Mouse (Mus musculus) neural tube, embryonic 10.5 days (tissue): ENCODE results near the gene Wnt6.
A peak's percentile ranks its signal among the peaks of the same experiment; 100 is the strongest.

Experiments used
- DNase-seq: peaks from one replicate; pipeline ENCODE4 v3.0.0-alpha.2; 2017; ENCODE audit warnings: low spot score; ENCODE audit errors: extremely low spot score

Gene Wnt6

GRCm38 (mm10) chr1:74774062-74774461, 2.4 kb downstream of the Wnt6 start:
- no peak for DNase-seq

DNA sequence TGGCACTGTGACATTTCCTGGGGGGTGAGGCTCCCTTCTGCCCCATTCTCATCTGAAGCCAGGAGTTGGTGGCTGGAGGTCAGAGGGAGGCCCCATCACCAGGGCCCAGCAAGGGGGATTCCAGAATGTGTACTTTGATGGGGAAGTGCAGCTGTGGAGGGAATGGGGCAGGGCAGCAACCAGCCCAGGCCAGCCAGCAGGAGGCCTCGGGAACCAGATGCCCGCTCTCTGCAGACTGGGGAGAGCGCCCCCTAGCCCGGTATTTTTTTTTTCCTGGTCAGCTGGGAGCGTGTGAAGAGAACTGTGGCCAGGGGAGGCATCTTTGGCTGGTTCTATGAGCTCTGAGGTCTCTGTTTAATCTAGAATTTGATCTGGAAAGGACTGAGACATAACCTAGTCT, 4.1 kb downstream of the Wnt6 start:
- no peak for DNase-seq

DNA sequence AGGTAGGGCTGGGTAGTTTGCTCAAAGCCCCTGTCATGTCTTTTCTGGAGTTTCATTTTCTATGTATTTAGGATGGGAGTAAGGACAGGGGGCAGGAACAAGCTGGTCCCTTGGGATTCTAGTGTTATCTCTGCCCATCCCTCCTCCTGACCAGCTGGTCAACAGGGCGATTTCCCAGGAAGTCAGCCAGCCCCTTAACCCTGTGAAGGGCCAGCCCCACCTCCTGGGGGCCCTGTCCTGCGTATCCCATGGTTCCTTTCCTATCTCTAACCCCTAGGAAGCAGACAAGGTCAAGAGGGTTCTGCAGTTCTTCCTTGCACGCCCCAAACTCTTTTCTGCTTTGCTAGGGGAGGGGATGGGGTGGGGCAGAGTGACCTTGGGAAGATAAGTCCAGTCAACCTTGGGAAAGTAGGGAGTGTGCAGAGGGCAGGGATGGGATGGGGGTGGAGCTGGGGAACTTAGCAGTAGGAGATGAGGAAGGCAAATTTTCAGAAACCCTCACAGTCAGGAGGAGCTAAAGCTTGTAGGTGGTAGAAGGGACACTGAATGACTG, 7.3 kb downstream of the Wnt6 start:
- no peak for DNase-seq

DNA sequence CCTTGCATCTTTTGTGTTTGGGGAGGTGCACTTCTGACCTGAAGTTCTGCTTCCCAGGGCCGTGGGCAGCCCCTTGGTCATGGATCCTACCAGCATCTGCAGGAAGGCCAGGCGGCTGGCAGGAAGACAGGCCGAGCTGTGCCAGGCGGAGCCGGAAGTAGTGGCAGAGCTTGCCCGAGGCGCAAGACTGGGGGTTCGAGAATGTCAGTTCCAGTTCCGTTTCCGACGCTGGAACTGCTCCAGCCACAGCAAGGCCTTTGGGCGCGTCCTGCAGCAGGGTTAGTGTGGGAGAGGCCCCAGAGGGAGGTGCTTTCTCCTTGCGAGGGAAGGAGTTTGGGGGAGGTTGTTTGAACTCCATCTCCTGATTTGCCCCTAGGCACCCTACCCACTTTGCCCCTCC, 10.4 kb downstream of the Wnt6 start:
- DNase-seq, result no peak

- DNase-seq, result peak; percentile 38
Observed at GRCm38 (mm10) chr1:74783554-74783953, 11.9 kb downstream of the Wnt6 start.

DNA sequence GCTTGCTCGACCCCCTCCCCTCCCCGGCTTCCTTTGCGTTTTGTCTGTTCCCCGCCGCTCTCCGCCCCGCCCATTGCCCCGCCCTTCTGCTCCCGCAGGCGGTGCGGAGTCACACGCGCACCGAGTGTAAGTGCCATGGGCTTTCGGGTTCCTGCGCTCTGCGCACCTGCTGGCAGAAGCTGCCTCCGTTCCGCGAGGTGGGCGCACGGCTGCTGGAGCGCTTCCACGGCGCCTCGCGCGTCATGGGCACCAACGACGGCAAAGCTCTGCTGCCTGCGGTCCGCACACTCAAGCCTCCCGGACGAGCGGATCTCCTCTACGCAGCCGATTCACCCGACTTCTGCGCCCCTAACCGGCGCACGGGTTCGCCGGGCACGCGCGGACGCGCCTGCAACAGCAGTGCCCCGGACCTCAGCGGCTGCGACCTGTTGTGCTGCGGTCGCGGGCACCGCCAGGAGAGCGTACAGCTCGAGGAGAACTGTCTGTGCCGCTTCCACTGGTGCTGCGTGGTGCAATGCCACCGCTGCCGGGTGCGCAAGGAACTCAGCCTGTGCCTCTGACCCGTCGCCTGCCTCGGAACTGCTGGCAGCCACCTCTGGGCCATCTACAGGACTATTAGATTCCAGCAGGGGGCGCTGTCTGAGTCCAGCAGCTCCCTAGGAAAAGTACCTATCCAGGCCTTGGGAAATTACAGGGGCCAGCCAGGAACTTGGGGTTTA, 12.5 kb downstream of the Wnt6 start:
- DNase-seq, result peak; percentile 74

- DNase-seq, result peak; percentile 87
Observed at GRCm38 (mm10) chr1:74787846-74788245, 16.2 kb downstream of the Wnt6 start.

DNA sequence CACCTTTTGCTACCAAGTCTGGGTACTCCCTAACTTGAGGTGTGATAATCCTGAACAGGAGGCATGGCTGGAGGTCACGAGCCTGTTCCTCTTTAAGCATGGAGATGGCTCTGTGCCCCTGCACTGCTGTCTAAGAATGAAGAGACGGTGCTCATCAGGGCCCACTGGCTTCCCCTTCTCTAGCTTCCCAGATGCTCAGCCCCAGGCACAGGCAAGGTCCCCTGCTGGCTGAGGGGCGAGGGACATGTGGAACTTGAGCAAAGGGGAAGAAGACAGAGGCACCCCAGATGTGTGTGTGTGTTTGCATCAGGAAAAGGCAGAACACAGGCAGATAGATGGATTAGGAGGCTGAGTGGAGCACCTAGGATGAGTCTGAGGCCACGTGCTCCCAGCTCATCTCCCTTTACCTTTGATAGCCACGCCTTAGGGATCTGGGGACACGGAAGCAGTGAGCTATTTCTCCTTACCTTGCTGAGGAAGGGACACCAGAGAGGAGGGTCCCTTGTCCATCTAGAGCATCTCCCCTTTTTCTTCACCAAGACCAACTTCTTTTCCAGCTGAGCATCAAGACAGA, 17.0 kb downstream of the Wnt6 start:
- DNase-seq, result no peak

- no peak for DNase-seq
Observed at GRCm38 (mm10) chr1:74790095-74790494, 18.4 kb downstream of the Wnt6 start.

DNA sequence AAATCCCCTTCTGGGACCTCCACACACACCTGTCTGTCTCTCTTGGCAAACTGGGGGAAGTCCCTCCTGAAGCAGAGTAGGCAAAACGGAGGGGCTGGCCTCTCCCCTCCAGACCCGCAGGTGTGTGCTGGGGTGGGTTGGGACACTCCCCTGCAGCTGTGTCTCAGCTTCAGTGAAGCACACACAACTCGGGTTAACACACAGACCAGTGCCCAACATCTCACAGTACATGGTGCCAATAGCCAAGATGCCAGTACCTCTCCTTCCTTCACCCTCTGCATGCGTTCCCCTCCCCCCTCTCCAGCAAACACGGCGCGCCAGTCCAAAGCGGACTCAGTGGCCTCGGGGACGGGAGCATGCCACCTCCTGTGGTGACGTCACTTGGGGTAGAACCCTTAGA, 19.6 kb downstream of the Wnt6 start, which contains the start of gene Wnt10a:
Gene Wnt10a, plus strand, starts transcription at position 268 of the 400 bp plus-strand sequence.
- no peak for DNase-seq

GRCm38 (mm10) chr1:74792831-74793660, 21.4 kb downstream of the Wnt6 start:
- DNase-seq, result peak; percentile 31

DNA sequence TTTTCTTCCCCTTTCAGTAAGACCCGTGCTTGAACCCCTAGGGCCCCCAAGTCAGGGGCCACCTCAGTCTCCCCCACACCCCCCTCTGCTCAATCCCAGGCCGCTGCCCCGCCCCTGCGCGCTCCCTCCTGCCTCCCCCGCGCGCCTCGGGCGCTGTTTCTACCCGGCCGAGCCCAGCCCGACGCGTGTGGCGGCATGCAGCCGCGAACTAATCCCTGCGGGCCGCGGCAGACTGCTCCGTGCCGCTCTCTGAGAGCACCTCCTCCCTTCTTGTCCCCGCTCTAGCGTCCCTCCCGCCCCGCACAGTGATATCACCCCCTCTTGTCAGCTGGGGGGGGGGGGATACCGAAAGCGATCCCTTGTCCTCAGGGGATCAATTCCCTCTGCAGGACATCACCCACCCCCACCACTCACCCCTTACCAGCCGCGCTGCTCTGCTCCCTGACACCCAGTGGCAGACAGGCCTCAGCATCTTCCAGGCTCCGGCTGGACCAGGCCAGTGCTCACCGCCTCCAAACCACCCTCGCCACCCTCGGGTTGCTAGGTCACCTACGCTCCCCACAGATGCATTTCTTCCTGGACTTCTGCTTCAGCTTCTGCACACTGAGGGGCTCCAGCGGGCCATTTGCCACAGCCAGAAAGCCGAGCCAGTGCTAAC, 22.9 kb downstream of the Wnt6 start:
- peak; percentile 51 for DNase-seq

DNA sequence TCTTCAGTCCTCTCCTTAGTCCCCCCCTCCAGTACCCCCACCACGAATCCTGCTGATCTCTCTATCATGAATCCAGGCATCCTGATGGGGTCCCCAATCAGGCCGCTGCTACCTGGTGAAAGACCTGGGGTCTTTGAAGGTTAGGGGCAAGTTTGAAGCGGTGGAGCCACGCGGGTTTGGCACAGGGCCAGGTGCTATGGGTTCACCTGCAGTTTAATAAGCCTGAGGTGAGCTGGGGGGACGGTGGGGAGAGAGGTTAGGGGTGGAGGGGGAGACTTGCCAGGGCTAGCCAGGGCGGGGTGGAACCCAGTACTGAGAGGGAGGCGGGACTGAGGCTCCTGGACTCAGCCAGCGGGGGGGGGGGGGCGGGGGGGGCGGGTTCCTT, 23.4 kb downstream of the Wnt6 start:
- no peak for DNase-seq

DNA sequence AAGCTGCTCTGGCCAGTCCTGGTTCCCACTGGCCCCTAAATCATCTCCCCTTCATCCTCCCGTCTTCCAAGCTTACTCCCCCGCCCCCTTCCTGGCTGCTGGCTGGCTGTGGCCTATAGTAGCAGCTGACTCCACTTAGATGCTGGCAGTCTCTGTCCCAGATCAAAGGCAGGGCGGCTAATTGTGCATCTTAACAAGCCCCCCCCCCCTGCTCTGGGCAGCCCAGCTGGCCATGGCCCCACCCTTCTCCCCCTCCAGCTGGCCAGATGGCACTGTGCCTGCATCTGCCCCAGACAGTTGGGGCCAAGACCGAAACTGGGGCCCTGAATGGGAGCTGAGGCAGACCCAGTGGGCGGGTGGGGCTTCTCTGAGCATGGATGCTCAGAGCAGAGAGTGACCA, 25.8 kb downstream of the Wnt6 start:
- peak; percentile 65 for DNase-seq

DNA sequence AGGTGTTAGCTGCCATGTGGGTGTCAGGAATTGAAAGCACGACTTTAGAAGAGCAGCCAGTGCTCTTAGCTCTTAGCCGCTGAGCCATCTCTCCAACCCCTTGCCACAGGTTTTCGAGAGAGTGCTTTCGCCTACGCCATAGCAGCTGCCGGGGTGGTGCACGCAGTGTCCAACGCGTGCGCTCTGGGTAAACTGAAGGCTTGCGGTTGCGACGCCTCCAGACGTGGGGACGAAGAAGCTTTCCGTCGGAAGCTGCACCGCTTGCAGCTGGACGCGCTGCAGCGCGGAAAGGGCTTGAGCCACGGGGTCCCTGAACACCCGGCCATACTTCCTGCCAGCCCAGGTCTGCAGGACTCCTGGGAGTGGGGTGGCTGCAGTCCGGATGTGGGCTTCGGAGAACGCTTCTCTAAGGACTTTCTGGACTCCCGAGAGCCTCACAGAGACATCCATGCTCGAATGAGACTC, 28.8 kb downstream of the Wnt6 start:
- peak; percentile 42 for DNase-seq

- no peak for DNase-seq
Observed at GRCm38 (mm10) chr1:74801631-74802140, 30.0 kb downstream of the Wnt6 start.

DNA sequence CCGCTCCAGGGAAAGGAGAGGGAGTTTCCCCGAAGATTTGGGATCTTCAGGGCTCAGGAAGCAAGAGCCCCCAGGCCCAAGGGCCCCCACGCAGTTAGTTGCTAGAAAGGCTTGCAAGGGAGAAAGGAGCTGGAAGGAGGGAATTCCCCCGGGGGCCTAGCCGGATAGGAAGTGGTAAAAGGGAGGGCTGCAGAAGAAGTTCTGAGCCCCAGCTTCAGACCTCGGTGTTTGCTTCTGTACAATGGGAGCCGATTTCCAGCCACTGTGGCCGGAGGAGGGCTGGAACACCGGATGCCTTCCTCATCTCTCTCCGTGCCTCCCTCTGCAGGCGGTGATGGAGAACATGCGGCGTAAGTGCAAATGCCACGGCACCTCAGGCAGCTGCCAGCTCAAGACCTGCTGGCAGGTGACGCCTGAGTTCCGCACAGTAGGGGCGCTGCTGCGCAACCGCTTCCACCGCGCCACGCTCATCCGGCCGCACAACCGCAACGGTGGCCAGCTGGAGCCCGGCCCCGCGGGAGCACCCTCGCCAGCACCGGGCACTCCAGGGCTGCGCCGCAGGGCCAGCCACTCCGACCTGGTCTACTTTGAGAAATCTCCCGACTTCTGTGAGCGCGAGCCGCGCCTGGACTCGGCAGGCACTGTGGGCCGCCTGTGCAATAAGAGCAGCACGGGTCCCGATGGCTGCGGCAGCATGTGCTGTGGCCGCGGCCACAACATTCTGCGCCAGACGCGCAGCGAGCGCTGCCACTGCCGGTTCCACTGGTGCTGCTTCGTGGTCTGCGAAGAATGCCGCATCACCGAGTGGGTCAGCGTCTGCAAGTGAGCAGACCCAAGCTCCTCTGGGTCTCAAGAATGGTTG, 31.3 kb downstream of the Wnt6 start:
- peak; percentile 86 for DNase-seq

DNA sequence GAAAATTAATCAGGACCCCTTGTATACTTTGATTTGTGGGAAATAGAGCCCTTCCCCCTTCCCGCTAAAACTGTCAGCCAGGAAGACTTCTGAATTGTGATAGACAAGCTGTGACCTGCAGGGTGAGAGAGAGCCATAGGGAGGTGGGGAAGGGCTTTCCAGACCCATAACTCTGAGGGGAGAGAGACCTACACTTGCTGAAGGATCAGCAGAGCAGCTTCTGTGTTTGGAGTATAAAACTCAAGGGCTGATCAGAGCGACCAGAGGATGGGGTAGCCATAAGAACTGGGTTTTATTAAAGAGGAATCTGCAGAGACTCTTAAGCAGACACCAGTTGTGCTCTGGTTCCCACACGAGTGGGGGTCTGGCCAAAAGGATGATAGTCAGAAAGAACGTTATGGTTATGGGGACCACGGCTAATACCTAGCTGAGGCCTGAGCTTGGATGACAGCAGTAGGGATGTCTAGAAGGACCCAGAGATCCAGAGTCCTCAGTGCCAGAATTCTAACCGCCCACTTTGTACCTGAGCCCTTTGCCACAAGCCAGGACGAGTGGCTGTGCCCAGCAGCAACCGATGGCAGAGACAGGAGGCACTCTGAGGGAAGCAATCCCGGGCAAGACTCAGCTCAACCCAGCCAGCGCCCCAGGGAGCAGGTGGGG, 32.6 kb downstream of the Wnt6 start:
- DNase-seq, result no peak

- DNase-seq, result no peak
Observed at GRCm38 (mm10) chr1:74805340-74805835, 33.7 kb downstream of the Wnt6 start.
